Mouse (Mus musculus): ENCODE measurements at regions not wholly inside any gene's neighbourhood (a gene's known extent, or its start where the extent isn't known, plus 50 kb on each side); places are given as distances from the start of the nearest gene placed in this dataset.

DNA sequence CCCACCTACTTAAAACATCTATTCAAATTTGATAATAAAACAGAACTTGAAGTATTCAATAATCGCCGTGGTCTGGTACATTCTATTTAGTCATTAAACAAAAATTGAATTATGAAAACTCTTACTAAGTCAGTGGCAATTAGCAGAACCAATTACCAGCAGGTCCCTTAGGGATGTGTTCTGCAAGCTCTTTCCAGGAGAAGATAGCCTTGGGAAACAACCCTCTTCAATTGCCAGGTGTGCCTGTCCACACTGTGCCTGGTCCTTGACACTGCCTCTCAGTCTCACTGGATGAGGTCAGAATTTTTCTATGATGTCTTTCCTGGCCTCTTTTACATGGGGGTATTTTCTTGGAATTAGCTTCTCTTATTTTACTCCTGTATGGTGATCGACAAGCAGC, 195.1 kb upstream of the Sox11 start:
- Histone ChIP-seq H3K4me1 (ENCODE audit: control insufficient read depth, insufficient read depth, low read length) (no peaks in the 10 kb centered on the region), H3K27ac (ENCODE audit: control insufficient read depth, insufficient read depth, low read depth, low read length) (no peak overlapping the region), H3K36me3 (ENCODE audit: control insufficient read depth, insufficient read depth, low read length) (no peaks in the 10 kb centered on the region), H3K4me3 (ENCODE audit: control insufficient read depth, low read depth, low read length) (no peak overlapping the region), H3K27me3 (ENCODE audit: control insufficient read depth, insufficient read depth, low read length) (no peaks in the 10 kb centered on the region)
- TF ChIP-seq POLR2A (IDR thresholded peaks at IDR 0.05; ENCODE audit: control insufficient read depth, low read depth, low read length) (no peak), CTCF (IDR thresholded peaks at IDR 0.05; ENCODE audit: control insufficient read depth, insufficient read depth, insufficient replicate concordance, low read depth, low read length) (no peak)

DNA sequence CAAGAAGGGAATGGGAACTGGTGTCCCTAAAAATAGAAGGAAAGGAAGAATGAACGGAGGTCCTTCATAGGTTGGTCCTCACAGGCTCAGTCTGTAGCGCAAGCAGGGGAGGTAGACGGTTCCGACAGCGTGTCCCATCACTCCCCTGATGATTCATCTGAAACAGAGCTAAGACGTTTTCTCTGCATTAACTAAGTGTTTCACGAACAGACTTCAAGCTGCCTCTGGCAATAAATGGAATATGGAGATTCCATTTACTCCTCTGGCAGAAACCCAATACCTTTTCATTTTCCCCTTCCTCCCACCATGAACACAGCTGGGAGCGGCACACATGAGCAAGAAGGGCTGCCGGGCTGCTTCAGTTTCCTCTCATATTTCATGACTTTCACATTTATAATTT, 194.6 kb upstream of the Sox11 start:
- Histone ChIP-seq H3K27me3 (ENCODE audit: control insufficient read depth, insufficient read depth, low read length) (no peaks in the 10 kb centered on the region), H3K36me3 (ENCODE audit: control insufficient read depth, insufficient read depth, low read length) (no peaks in the 10 kb centered on the region), H3K27ac (ENCODE audit: control insufficient read depth, insufficient read depth, low read depth, low read length) (no peak overlapping the region), H3K4me3 (ENCODE audit: control insufficient read depth, low read depth, low read length) (no peak overlapping the region), H3K4me1 (ENCODE audit: control insufficient read depth, insufficient read depth, low read length) (no peaks in the 10 kb centered on the region)
- TF ChIP-seq CTCF (IDR thresholded peaks at IDR 0.05; ENCODE audit: control insufficient read depth, insufficient read depth, insufficient replicate concordance, low read depth, low read length) (no peak), POLR2A (IDR thresholded peaks at IDR 0.05; ENCODE audit: control insufficient read depth, low read depth, low read length) (no peak)

DNA sequence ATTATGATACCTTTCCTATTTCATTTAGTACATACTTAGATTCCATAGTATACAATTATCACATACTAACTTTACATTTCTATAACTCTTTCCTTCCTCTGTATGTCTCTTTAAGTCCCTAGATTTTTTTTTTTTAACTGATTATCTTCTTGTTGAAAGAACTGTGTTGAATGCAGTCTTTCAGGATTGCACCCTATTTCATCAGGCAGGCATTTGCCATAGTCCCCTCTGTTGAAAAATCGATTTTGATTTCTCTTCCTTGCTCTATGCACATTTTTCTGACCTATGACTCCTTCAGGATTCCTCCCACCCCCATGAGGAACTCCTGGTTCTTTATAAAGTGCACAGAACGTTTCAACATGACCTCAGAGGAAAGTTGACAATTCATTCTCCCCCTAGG, 183.2 kb upstream of the Sox11 start:
- no peak overlapping the region for H3K4me3 ChIP-seq (ENCODE audit: control insufficient read depth, low read depth, low read length)
- H3K27me3 ChIP-seq (ENCODE audit: control insufficient read depth, insufficient read depth, low read length), result no peaks in the 10 kb centered on the region
- TF ChIP-seq CTCF (IDR thresholded peaks at IDR 0.05; ENCODE audit: control insufficient read depth, insufficient read depth, insufficient replicate concordance, low read depth, low read length) (no peak), POLR2A (IDR thresholded peaks at IDR 0.05; ENCODE audit: control insufficient read depth, low read depth, low read length) (no peak)
- H3K36me3 ChIP-seq (ENCODE audit: control insufficient read depth, insufficient read depth, low read length), result no peaks in the 10 kb centered on the region
- H3K4me1 ChIP-seq (ENCODE audit: control insufficient read depth, insufficient read depth, low read length), result no peaks in the 10 kb centered on the region
- no peak overlapping the region for H3K27ac ChIP-seq (ENCODE audit: control insufficient read depth, insufficient read depth, low read depth, low read length)

DNA sequence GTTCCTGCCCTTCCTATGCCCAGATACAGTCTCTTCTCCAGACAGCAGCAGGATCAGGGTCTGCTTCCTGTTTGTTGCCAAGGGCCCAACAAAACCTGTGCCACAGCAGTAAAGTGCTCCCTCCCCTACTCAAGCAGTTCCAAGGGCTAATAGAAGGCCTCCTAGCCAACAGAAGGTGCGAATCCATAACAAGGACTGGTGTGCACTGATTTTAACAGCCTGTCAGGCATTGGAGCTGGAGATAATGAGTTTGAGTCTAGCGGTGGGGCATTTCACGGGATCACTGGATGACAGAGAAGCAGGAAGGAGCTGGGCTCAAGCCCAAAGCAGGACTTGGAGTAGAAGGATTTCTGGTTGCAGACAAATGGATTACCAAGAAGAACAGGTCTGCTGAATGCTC, 170.9 kb upstream of the Sox11 start:
- Histone ChIP-seq H3K4me1 (ENCODE audit: control insufficient read depth, insufficient read depth, low read length) (no peaks in the 10 kb centered on the region), H3K4me3 (ENCODE audit: control insufficient read depth, low read depth, low read length) (no peak overlapping the region), H3K36me3 (ENCODE audit: control insufficient read depth, insufficient read depth, low read length) (no peaks in the 10 kb centered on the region), H3K27me3 (ENCODE audit: control insufficient read depth, insufficient read depth, low read length) (no peaks in the 10 kb centered on the region), H3K27ac (ENCODE audit: control insufficient read depth, insufficient read depth, low read depth, low read length) (no peak overlapping the region)
- TF ChIP-seq POLR2A (IDR thresholded peaks at IDR 0.05; ENCODE audit: control insufficient read depth, low read depth, low read length), result no peak
- TF ChIP-seq CTCF (IDR thresholded peaks at IDR 0.05; ENCODE audit: control insufficient read depth, insufficient read depth, insufficient replicate concordance, low read depth, low read length), result no peak

DNA sequence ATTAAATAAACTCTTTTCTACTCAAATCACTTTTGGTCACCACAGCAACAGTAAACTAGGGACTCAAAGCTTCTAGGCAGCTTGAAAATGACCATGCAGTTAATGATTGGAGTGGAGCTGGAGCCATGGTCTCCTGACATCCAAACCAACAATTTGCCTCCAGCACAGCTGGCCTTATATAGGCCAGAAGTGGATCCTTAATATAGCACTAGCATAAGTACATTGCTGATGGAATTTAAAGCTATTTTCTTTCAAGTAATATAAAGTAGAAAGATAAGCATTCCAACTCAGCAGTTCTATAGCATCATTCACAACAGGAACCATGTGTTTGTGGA, 165.8 kb upstream of the Sox11 start:
- H3K4me3 ChIP-seq (ENCODE audit: control insufficient read depth, low read depth, low read length), result no peak overlapping the region
- no peaks in the 10 kb centered on the region for H3K36me3 ChIP-seq (ENCODE audit: control insufficient read depth, insufficient read depth, low read length)
- no peak overlapping the region for H3K27ac ChIP-seq (ENCODE audit: control insufficient read depth, insufficient read depth, low read depth, low read length)
- TF ChIP-seq POLR2A (IDR thresholded peaks at IDR 0.05; ENCODE audit: control insufficient read depth, low read depth, low read length) (no peak), CTCF (IDR thresholded peaks at IDR 0.05; ENCODE audit: control insufficient read depth, insufficient read depth, insufficient replicate concordance, low read depth, low read length) (no peak)
- no peaks in the 10 kb centered on the region for H3K27me3 ChIP-seq (ENCODE audit: control insufficient read depth, insufficient read depth, low read length)
- H3K4me1 ChIP-seq (ENCODE audit: control insufficient read depth, insufficient read depth, low read length), result no peaks in the 10 kb centered on the region

DNA sequence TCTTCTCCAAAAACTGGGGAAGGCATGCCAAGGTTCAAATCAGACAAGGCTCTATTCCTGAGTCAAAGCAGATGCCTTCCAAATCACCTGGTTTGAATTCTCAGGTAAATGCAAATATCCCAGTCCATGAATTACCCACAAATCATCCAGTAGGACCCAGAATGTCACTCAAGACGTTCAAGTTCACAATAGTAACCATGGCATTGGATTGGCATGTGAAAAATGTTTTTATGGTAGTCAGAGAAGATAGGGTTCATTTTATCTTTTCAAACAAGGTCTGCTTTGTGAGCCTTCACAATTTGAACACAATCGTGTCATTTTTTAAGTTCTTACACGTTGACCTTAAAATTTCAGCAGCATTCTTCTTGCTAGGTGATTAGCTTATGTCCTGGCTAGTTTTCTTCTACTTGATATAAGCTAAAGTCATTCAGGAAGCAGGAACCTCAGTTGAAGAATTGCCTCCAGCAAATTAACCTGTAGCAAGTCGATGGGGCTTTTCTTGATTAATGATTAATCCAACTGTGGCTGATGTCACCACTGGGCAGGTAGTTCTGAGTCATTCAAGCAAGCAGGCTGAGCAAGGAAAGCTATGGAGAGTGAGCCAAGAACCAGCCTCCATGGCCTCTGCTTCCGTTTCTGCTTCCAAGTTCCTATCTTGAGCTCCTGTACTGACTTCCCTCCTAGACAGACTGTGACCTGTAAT, 165.3 kb upstream of the Sox11 start:
- no peaks in the 10 kb centered on the region for H3K27me3 ChIP-seq (ENCODE audit: control insufficient read depth, insufficient read depth, low read length)
- TF ChIP-seq POLR2A (IDR thresholded peaks at IDR 0.05; ENCODE audit: control insufficient read depth, low read depth, low read length), result no peak
- no peak for TF ChIP-seq CTCF (IDR thresholded peaks at IDR 0.05; ENCODE audit: control insufficient read depth, insufficient read depth, insufficient replicate concordance, low read depth, low read length)
- no peaks in the 10 kb centered on the region for H3K36me3 ChIP-seq (ENCODE audit: control insufficient read depth, insufficient read depth, low read length)
- no peak overlapping the region for H3K27ac ChIP-seq (ENCODE audit: control insufficient read depth, insufficient read depth, low read depth, low read length)
- no peak overlapping the region for H3K4me3 ChIP-seq (ENCODE audit: control insufficient read depth, low read depth, low read length)
- no peaks in the 10 kb centered on the region for H3K4me1 ChIP-seq (ENCODE audit: control insufficient read depth, insufficient read depth, low read length)

DNA sequence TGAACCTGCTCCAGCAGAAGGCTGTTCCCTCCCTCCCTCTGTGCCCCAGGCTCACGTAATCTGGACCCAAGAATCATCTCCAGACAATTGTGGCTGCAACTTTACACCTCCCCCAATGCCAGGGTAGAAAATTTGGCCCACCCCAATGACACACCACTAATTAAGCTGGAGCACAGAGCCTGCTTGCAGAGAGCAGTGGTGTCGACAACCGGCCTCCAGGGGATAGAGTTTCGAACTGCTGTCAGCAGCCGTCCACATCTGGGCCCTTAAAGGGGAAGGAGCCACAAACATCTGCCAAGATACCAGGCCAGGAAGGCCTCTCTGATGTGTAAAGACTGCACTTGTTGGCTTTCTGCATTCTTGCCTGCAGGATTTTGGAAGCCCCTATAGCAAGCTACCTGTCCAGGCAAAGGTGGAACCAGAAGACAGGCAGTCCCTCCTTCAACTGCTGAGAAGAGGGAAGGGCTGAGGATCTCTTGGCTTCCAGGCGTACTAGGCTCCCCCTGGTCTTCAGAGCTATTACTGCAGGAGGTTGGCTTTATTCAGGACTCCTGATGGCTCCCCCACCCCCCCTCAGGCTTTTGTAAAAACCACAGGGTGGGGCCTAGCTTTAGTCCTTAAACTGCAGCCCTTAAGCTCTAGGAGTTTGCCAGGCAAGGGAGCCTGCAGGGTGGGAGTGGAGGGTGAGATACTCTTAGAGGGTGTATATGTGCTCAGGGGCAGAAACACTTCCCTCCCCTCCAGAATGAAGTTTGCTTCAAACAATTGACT, 160.5 kb upstream of the Sox11 start:
- no peaks in the 10 kb centered on the region for H3K27me3 ChIP-seq (ENCODE audit: control insufficient read depth, insufficient read depth, low read length)
- H3K4me3 ChIP-seq (ENCODE audit: control insufficient read depth, low read depth, low read length), result no peak overlapping the region
- H3K27ac ChIP-seq (ENCODE audit: control insufficient read depth, insufficient read depth, low read depth, low read length), result no peak overlapping the region
- no peaks in the 10 kb centered on the region for H3K4me1 ChIP-seq (ENCODE audit: control insufficient read depth, insufficient read depth, low read length)
- TF ChIP-seq CTCF (IDR thresholded peaks at IDR 0.05; ENCODE audit: control insufficient read depth, insufficient read depth, insufficient replicate concordance, low read depth, low read length) (no peak), POLR2A (IDR thresholded peaks at IDR 0.05; ENCODE audit: control insufficient read depth, low read depth, low read length) (no peak)
- no peaks in the 10 kb centered on the region for H3K36me3 ChIP-seq (ENCODE audit: control insufficient read depth, insufficient read depth, low read length)

All from testis, adult 2 months (tissue).